Mouse (Mus musculus): Measurements from ENCODE around the gene Timm8a1. TPM values are rescaled to one million over a fixed set of nuclear protein-coding genes. Genes with fewer than 3 reads are reported as not detected.

Timm8a1 gene
- 134 and 146 TPM in 2 replicates for polyA plus RNA-seq (2015; fragmentation: Nextera tagmentation; extraction: Ambion mirVana)

DNA sequence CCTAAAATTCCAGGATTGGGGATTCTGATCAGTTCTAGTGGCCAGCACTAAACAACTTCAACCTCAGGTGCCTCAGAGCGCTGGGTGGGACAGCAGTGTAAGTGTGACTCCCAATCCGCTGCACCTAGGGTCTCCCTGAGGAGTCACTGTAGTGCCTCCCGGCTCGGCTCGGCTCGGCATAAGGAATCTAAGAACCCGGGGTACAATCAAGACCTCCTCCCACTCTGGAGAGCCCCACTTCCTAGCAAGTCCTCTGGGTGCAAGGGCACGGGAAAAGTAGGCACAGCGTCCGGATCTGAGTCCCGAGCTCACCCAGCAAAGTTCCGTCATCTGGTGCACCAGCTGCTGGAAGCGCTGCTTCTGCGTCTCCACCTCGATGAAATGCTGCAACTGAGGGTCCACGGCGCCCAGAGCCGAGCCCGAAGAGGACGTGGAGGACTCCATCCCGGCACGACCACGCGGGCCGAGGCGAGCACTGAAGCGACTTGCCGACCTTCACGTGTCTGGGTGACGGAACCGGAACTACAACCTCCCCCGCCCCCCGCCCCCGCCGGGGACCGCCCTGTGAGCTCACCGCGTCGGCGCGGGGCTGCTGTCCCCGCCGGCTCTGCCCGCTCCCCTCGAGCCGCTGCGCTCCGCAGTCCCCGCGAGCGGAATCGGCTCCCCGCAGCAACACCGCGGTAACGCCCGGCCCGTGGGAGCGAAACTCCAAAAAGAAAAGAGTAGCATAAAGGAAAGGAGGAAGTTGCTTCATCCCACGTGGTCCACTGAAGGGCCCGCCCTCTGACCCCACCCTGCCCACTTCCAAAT, at the start of gene Timm8a1:
Gene Timm8a1, minus strand, starts transcription at position 721 of the 810 bp plus-strand sequence.
- Histone ChIP-seq H3K4me2 (peak within 1 kb of the TSS; percentile 74), H3K9ac (peak within 1 kb of the TSS; percentile 76), H3K4me3 (replicated peaks) (peak within 1 kb of the TSS; percentile 70), H3K27ac (peak within 1 kb of the TSS; percentile 82), H3K9me3 (replicated peaks) (no peaks in the 10 kb centered on the region), H3K36me3 (peaks cover 12% of the 10 kb centered on the region; the same call in 1 of the 2 replicates), H3K4me1 (replicated peaks) (peaks cover 3% of the 10 kb centered on the region), H3K27me3 (no peaks in the 10 kb centered on the region)
- DNase-seq: peak; percentile 38
- 17% methylated on average over 52 of the region's 61 CpGs for WGBS (ENCODE audit: insufficient replicate concordance)
- ATAC-seq (ENCODE audit: low read depth): peak; percentile 88

DNA sequence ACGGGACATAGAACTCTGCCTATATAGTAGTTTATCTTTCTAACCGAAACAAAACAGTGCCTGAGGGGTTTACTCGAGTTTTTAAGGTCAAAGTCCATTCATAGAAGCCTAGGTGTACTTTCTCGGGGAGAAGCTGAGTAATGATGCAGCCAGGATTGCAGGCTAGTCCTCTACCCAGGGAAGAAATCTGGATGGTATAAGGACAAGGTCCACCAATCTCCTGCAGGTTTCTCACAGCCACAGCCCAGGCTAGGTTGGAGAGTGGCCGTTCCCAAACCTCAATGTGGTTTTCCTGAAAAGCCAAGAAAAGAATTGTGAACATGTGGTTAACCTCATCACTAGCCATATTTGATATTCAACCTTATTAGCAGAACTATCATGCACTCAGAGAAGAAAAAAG, 48.2 kb upstream of the Timm8a1 start:
- DNase-seq (no peak), ATAC-seq (ENCODE audit: low read depth) (no peak)
- Histone ChIP-seq H3K4me3 (replicated peaks) (no peak overlapping the region), H3K27me3 (no peaks in the 10 kb centered on the region), H3K4me2 (no peak overlapping the region), H3K27ac (no peak overlapping the region), H3K4me1 (replicated peaks) (peaks cover 3% of the 10 kb centered on the region), H3K9ac (no peak overlapping the region), H3K36me3 (peaks cover 17% of the 10 kb centered on the region), H3K9me3 (replicated peaks) (no peaks in the 10 kb centered on the region)
- WGBS (ENCODE audit: insufficient replicate concordance): 21% methylated on average over 5 of the region's 5 CpGs

DNA sequence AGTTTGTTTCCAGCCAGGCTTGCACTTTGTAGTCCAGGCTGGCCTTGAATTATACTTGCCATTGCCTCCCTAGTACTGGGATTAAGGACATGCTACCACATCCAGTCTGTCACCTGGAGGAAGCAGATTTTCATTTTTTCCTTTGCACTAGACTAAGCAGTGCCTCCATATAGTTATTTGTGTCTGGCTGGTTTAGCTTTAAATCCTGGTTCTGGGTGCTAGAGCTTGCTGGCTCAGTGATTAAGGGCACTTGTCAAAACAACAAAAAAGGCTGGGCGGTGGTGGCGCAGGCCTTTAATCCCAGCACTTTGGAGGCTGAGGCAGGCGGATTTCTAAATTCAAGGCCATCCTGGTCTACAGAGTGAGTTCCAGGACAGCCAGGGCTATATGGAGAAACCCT, 47.3 kb upstream of the Timm8a1 start:
- 73% methylated on average over 3 of the region's 3 CpGs for WGBS (ENCODE audit: insufficient replicate concordance)

DNA sequence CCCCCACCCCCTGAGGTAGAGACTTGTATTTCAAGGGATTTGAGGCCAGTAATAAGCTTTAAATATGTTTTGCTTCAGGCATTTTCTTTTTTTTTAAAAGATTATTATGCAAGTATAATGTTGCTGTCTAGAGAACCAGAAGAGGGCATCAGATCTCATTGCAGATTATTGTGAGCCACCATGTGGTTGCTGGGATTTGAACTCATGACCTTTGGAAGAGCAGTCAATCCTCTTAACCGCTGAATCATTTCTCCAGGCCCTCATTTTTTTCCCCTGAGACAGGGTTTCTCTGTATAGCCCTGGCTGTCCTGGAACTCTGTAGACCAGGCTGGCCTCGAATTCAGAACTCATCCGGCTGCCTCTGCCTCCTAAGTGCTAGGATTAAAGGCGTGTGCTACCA, 46.6 kb upstream of the Timm8a1 start:
- H3K4me1 ChIP-seq (replicated peaks): peaks cover 17% of the 10 kb centered on the region
- ATAC-seq (ENCODE audit: low read depth): no peak
- WGBS (ENCODE audit: insufficient replicate concordance): 77% methylated on average over 4 of the region's 4 CpGs
- no peak for DNase-seq
- no peaks in the 10 kb centered on the region for H3K9me3 ChIP-seq (replicated peaks)
- no peaks in the 10 kb centered on the region for H3K27me3 ChIP-seq
- H3K4me2 ChIP-seq: 0 out of 2 replicates have a peak overlapping the region, but pooled peaks have one; percentile 70
- no peak overlapping the region for H3K4me3 ChIP-seq (replicated peaks)
- no peak overlapping the region for H3K9ac ChIP-seq
- no peak overlapping the region for H3K27ac ChIP-seq
- peaks cover 17% of the 10 kb centered on the region for H3K36me3 ChIP-seq

More for the DNA sequence above, 47.3 kb upstream of the Timm8a1 start:
- H3K9ac ChIP-seq: no peak overlapping the region
- H3K4me3 ChIP-seq (replicated peaks): no peak overlapping the region
- ATAC-seq (ENCODE audit: low read depth): no peak
- no peak for DNase-seq
- H3K9me3 ChIP-seq (replicated peaks): no peaks in the 10 kb centered on the region
- H3K4me2 ChIP-seq: no peak overlapping the region
- H3K27ac ChIP-seq: no peak overlapping the region; the same call in 1 of the 2 replicates
- no peaks in the 10 kb centered on the region for H3K27me3 ChIP-seq
- H3K36me3 ChIP-seq: peaks cover 17% of the 10 kb centered on the region
- peaks cover 10% of the 10 kb centered on the region for H3K4me1 ChIP-seq (replicated peaks)

DNA sequence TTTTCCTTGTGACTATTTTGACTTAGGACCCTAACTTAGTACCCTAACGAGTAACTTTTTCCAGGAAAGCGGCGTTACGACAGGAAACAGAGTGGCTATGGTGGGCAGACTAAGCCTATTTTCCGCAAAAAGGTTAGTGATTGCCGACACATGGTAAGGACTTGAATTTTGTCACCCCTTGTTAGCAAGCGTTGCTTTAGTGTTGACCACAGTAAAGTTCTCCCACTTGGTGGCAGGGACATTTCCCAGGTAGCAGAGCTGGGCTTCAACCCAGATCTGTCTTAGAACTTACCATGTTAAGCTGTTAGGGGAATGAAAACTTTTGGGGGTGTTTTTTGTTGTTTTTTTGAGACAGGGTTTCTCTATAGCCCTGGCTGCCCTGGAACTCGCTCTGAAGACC, 44.8 kb upstream of the Timm8a1 start:
- H3K27me3 ChIP-seq: no peaks in the 10 kb centered on the region
- H3K4me1 ChIP-seq (replicated peaks): peaks cover 25% of the 10 kb centered on the region
- H3K9ac ChIP-seq: peak overlapping the region; percentile 78
- H3K4me3 ChIP-seq (replicated peaks): peak overlapping the region; percentile 67
- DNase-seq (no peak), ATAC-seq (ENCODE audit: low read depth) (no peak)
- H3K4me2 ChIP-seq: peak overlapping the region; percentile 70
- peaks cover 17% of the 10 kb centered on the region for H3K36me3 ChIP-seq
- 24% methylated on average over 8 of the region's 8 CpGs for WGBS (ENCODE audit: insufficient replicate concordance)
- no peaks in the 10 kb centered on the region for H3K9me3 ChIP-seq (replicated peaks)
- peak overlapping the region; percentile 81 for H3K27ac ChIP-seq

DNA sequence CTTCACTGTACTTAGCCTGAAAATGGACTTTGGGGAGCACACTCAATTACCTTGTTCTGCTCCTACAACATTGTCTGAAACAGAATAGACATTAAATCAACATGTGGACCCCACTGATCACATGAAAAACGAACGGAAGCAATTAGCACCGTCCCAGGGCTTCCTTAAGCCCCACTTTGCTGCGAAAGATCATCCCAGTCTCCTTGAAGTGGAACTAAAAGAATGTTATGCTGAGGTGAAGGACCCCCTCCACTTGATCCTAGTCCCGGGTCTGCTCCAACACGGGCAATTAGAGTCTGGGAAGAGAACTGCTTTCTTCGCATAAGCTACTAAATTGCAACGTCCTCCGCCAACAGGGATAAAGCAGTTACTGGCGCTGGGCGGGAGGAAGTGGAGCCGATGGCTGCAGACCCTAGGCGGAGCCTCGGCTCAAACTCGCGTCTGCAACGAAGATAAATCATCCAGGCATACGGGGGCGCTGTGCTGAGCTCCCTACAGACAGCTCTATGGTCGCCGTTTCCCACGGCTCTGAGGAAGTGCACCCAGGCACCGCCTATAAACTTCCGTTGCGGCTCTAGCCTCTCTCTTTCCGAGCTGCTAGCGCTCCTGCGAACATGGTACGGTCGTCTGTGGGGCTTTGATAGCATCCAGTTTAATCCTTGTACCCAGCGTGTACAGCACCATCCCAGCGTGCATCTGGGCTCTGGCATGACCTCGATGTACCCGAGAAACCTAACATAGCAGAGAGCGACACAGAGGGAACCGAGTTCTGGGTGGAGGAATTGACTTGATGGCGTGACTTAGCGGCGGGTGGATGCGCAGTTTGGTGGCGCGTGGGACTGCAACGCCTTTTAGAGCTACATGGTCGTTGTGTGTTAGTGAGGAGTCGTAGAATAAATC, 43.7 kb upstream of the Timm8a1 start, which contains the start of gene Rpl36a:
Gene Rpl36a, plus strand, starts transcription at position 552 of the 900 bp plus-strand sequence.
- H3K27ac ChIP-seq: peak within 1 kb of the TSS; percentile 81
- ATAC-seq (ENCODE audit: low read depth) (peak; percentile 91), DNase-seq (peak; percentile 86)
- peaks cover 36% of the 10 kb centered on the region for H3K4me1 ChIP-seq (replicated peaks)
- no peaks in the 10 kb centered on the region for H3K9me3 ChIP-seq (replicated peaks)
- H3K4me3 ChIP-seq (replicated peaks): peak within 1 kb of the TSS; percentile 67
- 18% methylated on average over 45 of the region's 45 CpGs for WGBS (ENCODE audit: insufficient replicate concordance)
- H3K9ac ChIP-seq: peak within 1 kb of the TSS; percentile 78
- H3K4me2 ChIP-seq: peak within 1 kb of the TSS; percentile 70
- H3K36me3 ChIP-seq: peaks cover 17% of the 10 kb centered on the region
- H3K27me3 ChIP-seq: no peaks in the 10 kb centered on the region

DNA sequence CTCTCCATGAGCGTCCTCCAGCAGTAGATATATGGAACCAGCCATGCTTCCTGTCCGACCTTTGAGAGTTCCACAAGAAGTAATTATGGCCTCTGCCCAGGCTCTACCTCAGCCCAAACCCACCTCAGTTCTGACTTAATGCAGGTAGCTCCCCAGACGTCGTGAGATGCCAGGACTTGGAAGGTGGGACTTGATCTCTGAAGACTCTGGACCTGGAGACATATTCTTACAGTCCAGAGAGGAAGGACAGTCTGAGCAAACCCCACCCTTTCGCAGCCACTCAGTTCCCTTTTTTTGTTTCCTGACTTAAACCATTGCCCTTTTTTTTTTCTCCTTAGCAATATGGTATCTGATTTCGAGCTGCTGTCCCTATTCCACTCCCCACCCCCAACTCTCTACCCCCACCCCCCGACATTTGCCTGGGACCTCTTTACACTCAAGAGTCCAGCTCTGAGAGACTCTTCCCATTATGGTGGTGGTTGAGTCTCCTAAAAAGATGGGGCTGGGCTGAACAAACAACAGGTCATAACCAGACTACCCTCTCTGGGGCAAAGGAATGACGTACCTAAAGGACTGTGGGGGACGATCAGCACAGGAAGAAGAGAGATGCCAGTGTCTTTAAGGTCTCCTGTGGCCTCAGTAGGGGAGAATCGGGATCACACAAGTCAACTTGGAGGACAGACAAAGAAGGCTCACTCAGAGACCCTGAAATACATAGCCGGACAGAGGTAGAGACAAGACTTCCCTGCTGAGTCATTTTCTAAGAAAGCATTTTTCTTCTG, 41.4 kb upstream of the Timm8a1 start, which contains the start of gene Btk:
Gene Btk, minus strand, starts transcription at position 683 of the 782 bp plus-strand sequence.
- peak within 1 kb of the TSS; percentile 78 for H3K27ac ChIP-seq
- 31% methylated on average over 11 of the region's 11 CpGs for WGBS (ENCODE audit: insufficient replicate concordance)
- ATAC-seq (ENCODE audit: low read depth): 0 out of 2 replicates have a peak, but pooled peaks have one; percentile 17
- no peaks in the 10 kb centered on the region for H3K27me3 ChIP-seq
- H3K9me3 ChIP-seq (replicated peaks): no peaks in the 10 kb centered on the region
- H3K9ac ChIP-seq: peak within 1 kb of the TSS; percentile 64
- no peak for DNase-seq
- H3K36me3 ChIP-seq: peaks cover 5% of the 10 kb centered on the region; the same call in 1 of the 2 replicates
- H3K4me1 ChIP-seq (replicated peaks): peaks cover 37% of the 10 kb centered on the region
- H3K4me2 ChIP-seq: peak within 1 kb of the TSS; percentile 64
- H3K4me3 ChIP-seq (replicated peaks): peak within 1 kb of the TSS; percentile 52

DNA sequence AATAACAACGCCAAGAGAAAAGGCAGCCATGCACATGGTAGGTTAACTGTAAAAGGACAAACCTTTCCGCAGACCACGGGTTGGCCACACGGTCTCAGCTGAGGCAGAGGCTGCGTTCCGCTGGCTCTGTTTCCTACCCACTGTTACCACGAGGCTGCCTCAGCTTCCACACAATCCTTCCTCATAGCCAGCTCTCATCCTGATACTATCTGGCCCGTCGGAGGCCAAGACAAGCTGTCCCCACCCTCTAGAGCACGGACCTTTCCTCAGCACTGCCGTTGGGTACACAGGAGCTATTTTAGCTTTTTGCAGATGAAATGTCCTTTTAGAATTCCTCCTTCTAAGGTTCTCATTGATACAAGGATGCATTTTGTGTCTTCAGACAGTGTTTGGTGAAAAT, 40.6 kb upstream of the Timm8a1 start:
- Histone ChIP-seq H3K27ac (peak overlapping the region; percentile 78), H3K4me3 (replicated peaks) (peak overlapping the region; percentile 52), H3K9me3 (replicated peaks) (no peaks in the 10 kb centered on the region), H3K4me1 (replicated peaks) (peaks cover 37% of the 10 kb centered on the region), H3K27me3 (no peaks in the 10 kb centered on the region), H3K36me3 (peaks cover 3% of the 10 kb centered on the region; the same call in 1 of the 2 replicates), H3K4me2 (peak overlapping the region; percentile 64), H3K9ac (peak overlapping the region; percentile 64)
- ATAC-seq (ENCODE audit: low read depth) (peak; percentile 57), DNase-seq (no peak)
- WGBS (ENCODE audit: insufficient replicate concordance): 35% methylated on average over 11 of the region's 11 CpGs

DNA sequence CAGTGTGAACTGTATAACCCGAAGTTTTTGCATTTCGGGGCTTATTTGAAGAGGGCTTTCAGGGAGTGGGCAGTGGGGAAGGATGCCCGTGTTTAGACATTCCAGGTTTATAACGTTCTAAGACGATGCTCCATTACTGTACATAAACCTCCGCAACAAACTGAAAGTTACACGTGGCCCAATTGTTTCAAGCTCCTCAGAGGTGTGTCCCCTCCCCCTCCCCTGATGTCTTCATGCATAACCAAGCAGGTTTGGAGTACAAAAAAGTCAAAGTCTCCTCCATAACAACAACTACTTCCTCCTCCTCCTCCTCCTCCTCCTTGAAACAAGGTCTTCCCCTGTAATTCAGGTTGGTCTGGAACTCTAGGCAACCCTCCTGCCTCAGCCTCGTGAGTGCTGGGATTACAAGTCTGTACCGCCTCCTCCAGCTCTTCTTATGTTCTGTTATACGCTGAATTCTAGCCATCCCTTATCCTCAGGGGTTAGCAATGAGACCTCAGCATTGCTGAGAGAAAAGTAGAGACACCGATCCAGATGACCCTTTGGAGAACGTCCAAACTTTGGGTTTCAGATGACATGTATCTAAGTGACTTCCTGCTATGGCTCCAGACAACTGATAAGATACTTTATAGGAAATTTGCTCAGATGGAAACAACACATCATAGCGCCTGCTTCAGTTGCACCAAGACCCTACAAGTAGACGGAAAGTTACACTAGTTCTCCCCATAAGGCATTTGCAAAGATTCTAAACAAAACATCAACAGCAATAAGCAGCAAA, 39.1 kb upstream of the Timm8a1 start:
- H3K36me3 ChIP-seq: no peaks in the 10 kb centered on the region
- no peak overlapping the region for H3K27ac ChIP-seq
- DNase-seq (no peak), ATAC-seq (ENCODE audit: low read depth) (no peak)
- H3K27me3 ChIP-seq: no peaks in the 10 kb centered on the region
- H3K9me3 ChIP-seq (replicated peaks): no peaks in the 10 kb centered on the region
- peaks cover 37% of the 10 kb centered on the region for H3K4me1 ChIP-seq (replicated peaks)
- WGBS (ENCODE audit: insufficient replicate concordance): 58% methylated on average over 14 of the region's 14 CpGs
- H3K4me3 ChIP-seq (replicated peaks): peak overlapping the region; percentile 52
- peak overlapping the region; percentile 64 for H3K4me2 ChIP-seq
- peak overlapping the region; percentile 64; the same call in 1 of the 2 replicates for H3K9ac ChIP-seq

DNA sequence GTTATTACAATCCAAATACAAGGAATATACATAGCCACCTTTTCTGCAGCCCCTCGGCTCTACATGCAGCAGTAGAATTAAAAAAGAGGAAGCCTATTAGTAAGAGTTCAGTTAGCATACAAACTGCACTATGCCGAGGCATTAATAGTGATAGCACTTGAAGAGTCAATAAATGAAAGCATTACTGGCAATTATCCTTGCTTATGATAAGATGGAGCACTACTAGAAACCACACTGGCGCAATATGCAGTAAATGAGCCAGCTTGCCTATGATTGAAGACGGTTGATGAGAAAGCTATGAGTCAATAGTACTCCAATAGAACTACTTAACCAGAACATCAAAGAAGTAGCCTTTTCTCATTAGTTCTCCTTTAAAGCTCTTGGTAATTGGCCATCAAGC, 36.2 kb upstream of the Timm8a1 start:
- Histone ChIP-seq H3K4me1 (replicated peaks) (peaks cover 16% of the 10 kb centered on the region), H3K27me3 (no peaks in the 10 kb centered on the region), H3K9ac (no peak overlapping the region), H3K9me3 (replicated peaks) (no peaks in the 10 kb centered on the region), H3K4me3 (replicated peaks) (no peak overlapping the region), H3K27ac (no peak overlapping the region), H3K36me3 (no peaks in the 10 kb centered on the region), H3K4me2 (no peak overlapping the region)
- no peak for DNase-seq
- 57% methylated on average over 4 of the region's 4 CpGs for WGBS (ENCODE audit: insufficient replicate concordance)
- ATAC-seq (ENCODE audit: low read depth): no peak

All from liver, embryonic 13.5 days (tissue).